Mouse (Mus musculus) MEL (cell line): ENCODE measurements around the gene Cnn2. TPM values are rescaled to one million over a fixed set of nuclear protein-coding genes. Genes with fewer than 3 reads are reported as not detected.

ENCODE experiments used
- DNase-seq: peaks from one replicate; pipeline ENCODE4 v3.0.0; 2011; ENCODE audit warnings: low read depth, low spot score
- H3K27ac ChIP-seq: 2 replicates; pipeline ENCODE4 v1.5.1; 2012; ENCODE audit warnings: low read depth, mild to moderate bottlenecking, control low read depth, low read length, moderate library complexity; ENCODE audit not compliant: control insufficient read depth
- H3K27me3 ChIP-seq, 2 experiments: fragments of 150-350 bp in 1 of 2; sonication (generic) in 1 of 2; 2 replicates each; pipeline ENCODE4 v1.6.1; 2012; ENCODE audit warnings: low read length in 2 of 2, mild to moderate bottlenecking in 2 of 2, improper control_type of control experiment in 1 of 2, moderate library complexity in 1 of 2; ENCODE audit not compliant: insufficient read depth in 2 of 2, control insufficient read depth in 1 of 2
- H3K36me3 ChIP-seq, 2 experiments: 2 replicates each; pipeline ENCODE4 v1.6.1; 2012 to 2014; ENCODE audit warnings: low read length in 2 of 2, improper control_type of control experiment in 1 of 2, inconsistent platforms in 1 of 2, mild to moderate bottlenecking in 1 of 2; ENCODE audit not compliant: insufficient read depth in 2 of 2, control insufficient read depth in 1 of 2
- H3K4me1 ChIP-seq, 2 experiments: fragments of 150-350 bp in 1 of 2; sonication (generic) in 1 of 2; 2 replicates each; pipeline ENCODE4 v1.6.1; 2012; ENCODE audit warnings: low read length in 2 of 2, improper control_type of control experiment in 1 of 2, mild to moderate bottlenecking in 1 of 2; ENCODE audit not compliant: insufficient read depth in 2 of 2, control insufficient read depth in 1 of 2
- H3K4me3 ChIP-seq, 2 experiments: fragments of 150-350 bp in 1 of 2; sonication (generic) in 1 of 2; 2 replicates each; pipeline ENCODE4 v1.5.1; 2012; ENCODE audit warnings: low read depth in 2 of 2, low read length in 2 of 2, mild to moderate bottlenecking in 2 of 2, moderate library complexity in 2 of 2, control low read depth in 1 of 2, improper control_type of control experiment in 1 of 2; ENCODE audit not compliant: control insufficient read depth in 1 of 2, insufficient read depth in 1 of 2
- H3K79me2 ChIP-seq: 2 replicates; pipeline ENCODE4 v1.6.1; 2012; ENCODE audit warnings: mild to moderate bottlenecking, low read length, moderate library complexity; ENCODE audit not compliant: control insufficient read depth, poor library complexity, insufficient read depth
- H3K9ac ChIP-seq: 2 replicates; pipeline ENCODE4 v1.6.1; 2012; ENCODE audit warnings: low read depth, mild to moderate bottlenecking, control low read depth, low read length, moderate library complexity; ENCODE audit not compliant: control insufficient read depth, poor library complexity, severe bottlenecking
- H3K9me3 ChIP-seq: fragments of 150-350 bp; sonication (generic); replicated peaks from 2 replicates; pipeline ENCODE4 v1.6.1; 2012; ENCODE audit warnings: mild to moderate bottlenecking, low read length, improper control_type of control experiment, moderate library complexity; ENCODE audit not compliant: insufficient read depth
- CHD2 ChIP-seq: IDR thresholded peaks from 2 replicates; pipeline ENCODE4 v1.6.1; 2011; ENCODE audit warnings: low read length, improper control_type of control experiment
- CTCF ChIP-seq, 3 experiments: IDR thresholded peaks in 2 of 3; conservative IDR thresholded peaks in 1 of 3; 2 replicates each; pipeline ENCODE4 v1.5.1; 2011 to 2012; ENCODE audit warnings: low read length in 3 of 3, low read depth in 2 of 3, mild to moderate bottlenecking in 2 of 3, improper control_type of control experiment in 1 of 3, inconsistent platforms in 1 of 3, mixed read lengths in 1 of 3, moderate library complexity in 1 of 3; ENCODE audit not compliant: control insufficient read depth in 1 of 3, insufficient read depth in 1 of 3, poor library complexity in 1 of 3, severe bottlenecking in 1 of 3
- GABPA ChIP-seq: IDR thresholded peaks from 2 replicates; pipeline ENCODE4 v1.6.1; 2012; ENCODE audit warnings: low read depth, mild to moderate bottlenecking, inconsistent platforms, low read length, improper control_type of control experiment, moderate library complexity
- HCFC1 ChIP-seq: IDR thresholded peaks from 2 replicates; pipeline ENCODE4 v1.6.1; 2012; ENCODE audit warnings: low read depth, mild to moderate bottlenecking, inconsistent platforms, low read length, improper control_type of control experiment, moderate library complexity
- JUND ChIP-seq: IDR thresholded peaks from 2 replicates; pipeline ENCODE4 v1.6.1; 2011; ENCODE audit warnings: low read depth, mild to moderate bottlenecking, improper control_type of control experiment, low read length
- KAT2A ChIP-seq: conservative IDR thresholded peaks from 2 replicates; pipeline ENCODE4 v1.6.1; 2012; ENCODE audit warnings: low read depth, low read length, improper control_type of control experiment, inconsistent platforms
- MAX ChIP-seq: IDR thresholded peaks from 2 replicates; pipeline ENCODE4 v1.6.1; 2011; ENCODE audit warnings: low read length, improper control_type of control experiment
- MAZ ChIP-seq: IDR thresholded peaks from 2 replicates; pipeline ENCODE4 v1.6.1; 2012; ENCODE audit warnings: low read depth, mild to moderate bottlenecking, inconsistent platforms, low read length, improper control_type of control experiment
- MXI1 ChIP-seq: IDR thresholded peaks from 2 replicates; pipeline ENCODE4 v1.6.1; 2011; ENCODE audit warnings: mild to moderate bottlenecking, low read depth, low read length, improper control_type of control experiment
- MYB ChIP-seq: IDR thresholded peaks from 2 replicates; pipeline ENCODE4 v1.6.1; 2011; ENCODE audit warnings: mild to moderate bottlenecking, low read depth, low read length, improper control_type of control experiment
- NRF1 ChIP-seq: IDR thresholded peaks from 2 replicates; pipeline ENCODE4 v1.6.1; 2014; ENCODE audit warnings: low read depth, mild to moderate bottlenecking, inconsistent platforms, low read length, improper control_type of control experiment, moderate library complexity; ENCODE audit not compliant: poor library complexity, insufficient read depth, severe bottlenecking
- POLR2A ChIP-seq, 2 experiments: IDR thresholded peaks; 2 replicates each; pipeline ENCODE4 v1.6.1; 2011 to 2012; ENCODE audit warnings: low read length in 2 of 2, mild to moderate bottlenecking in 2 of 2, control low read depth in 1 of 2, improper control_type of control experiment in 1 of 2, low read depth in 1 of 2, moderate library complexity in 1 of 2; ENCODE audit not compliant: control insufficient read depth in 1 of 2, insufficient read depth in 1 of 2, poor library complexity in 1 of 2
- POLR2AphosphoS2 ChIP-seq: IDR thresholded peaks from 2 replicates; pipeline ENCODE4 v1.6.1; 2011; ENCODE audit warnings: low read length, improper control_type of control experiment
- POLR2AphosphoS5 ChIP-seq: IDR thresholded peaks from 2 replicates; pipeline ENCODE4 v1.6.1; 2012; ENCODE audit warnings: low read depth, borderline replicate concordance, mild to moderate bottlenecking, inconsistent platforms, low read length, moderate library complexity, mixed read lengths
- RAD21 ChIP-seq: IDR thresholded peaks from 2 replicates; pipeline ENCODE4 v1.6.1; 2011; ENCODE audit warnings: mild to moderate bottlenecking, low read depth, low read length, improper control_type of control experiment
- SMC3 ChIP-seq: IDR thresholded peaks from 2 replicates; pipeline ENCODE4 v1.6.1; 2011; ENCODE audit warnings: low read depth, low read length, improper control_type of control experiment
- UBTF ChIP-seq: IDR thresholded peaks from 2 replicates; pipeline ENCODE4 v1.6.1; 2012; ENCODE audit warnings: low read depth, mild to moderate bottlenecking, inconsistent platforms, low read length, improper control_type of control experiment, moderate library complexity, borderline replicate concordance; ENCODE audit not compliant: insufficient read depth
- USF2 ChIP-seq, 2 experiments: IDR thresholded peaks; 2 replicates each; pipeline ENCODE4 v1.6.1; 2011 to 2012; ENCODE audit warnings: improper control_type of control experiment in 2 of 2, low read length in 2 of 2, borderline replicate concordance in 1 of 2, inconsistent platforms in 1 of 2, low read depth in 1 of 2, mild to moderate bottlenecking in 1 of 2; ENCODE audit not compliant: insufficient read depth in 1 of 2
- ZKSCAN1 ChIP-seq: IDR thresholded peaks from 2 replicates; pipeline ENCODE4 v1.6.1; 2012; ENCODE audit warnings: low read depth, mild to moderate bottlenecking, inconsistent platforms, low read length, improper control_type of control experiment, moderate library complexity
- polyA plus RNA-seq, 2 experiments: library from polyadenylated mRNA; stranded (reverse) in 1 of 2; unstranded in 1 of 2; fragments of >175 nt in 1 of 2; fragments of >200 nt in 1 of 2; gene quantifications; 2 replicates each; pipeline versions ENCODE4 v1.2.1 to v1.2.4; 2012; ENCODE audit warnings: low replicate concordance in 2 of 2, low read depth in 1 of 2; ENCODE audit not compliant: insufficient read length in 2 of 2, insufficient read depth in 1 of 2, missing spikeins in 1 of 2
- total RNA-seq: library from RNA; depleted of rRNA; stranded (reverse); fragments of 300-350 nt; gene quantifications from 2 replicates; pipeline ENCODE4 v1.2.3, GENCODE M21; 2012

Gene Cnn2
- total and polyA plus RNA-seq, 3 experiments: 8.7 to 25.3 TPM; not detected in 1

- Histone ChIP-seq H3K79me2 (peaks cover 2% of the 10 kb centered on the region), H3K36me3 (peaks cover 0 to 12% of the 10 kb centered on the region in 2 experiments; a peak in 2 of 4 replicates), H3K4me3 (no peak overlapping the region), H3K4me1 (peaks cover 0 to 5% of the 10 kb centered on the region in 2 experiments; a peak in 2 of 4 replicates), H3K27ac (no peak overlapping the region), H3K27me3 (no peaks in the 10 kb centered on the region)
- TF ChIP-seq NRF1 (no peak), JUND (no peak), RAD21 (no peak), SMC3 (no peak), USF2 (IDR thresholded peaks at IDR 0.05; ENCODE audit: borderline replicate concordance in 1 of 2, insufficient read depth in 1 of 2, low read depth in 1 of 2, low read length in 2 of 2) (no peak), CTCF (IDR thresholded peaks at IDR 0.05 in 2 of 3, conservative IDR thresholded peaks at IDR 0.05 in 1 of 3; ENCODE audit: control insufficient read depth in 1 of 3, insufficient read depth in 1 of 3, low read depth in 2 of 3, low read length in 3 of 3, poor library complexity in 1 of 3, severe bottlenecking in 1 of 3) (no peak), MYB (no peak), MAZ (no peak), GABPA (no peak), POLR2A (IDR thresholded peaks at IDR 0.05; ENCODE audit: control insufficient read depth in 1 of 2, insufficient read depth in 1 of 2, low read depth in 1 of 2, low read length in 2 of 2, poor library complexity in 1 of 2) (no peak)
- TF ChIP-seq, all 39 proteins: peak for 0
- no peak for DNase-seq
- no peak overlapping the region for H3K9ac ChIP-seq
- no peaks in the 10 kb centered on the region for H3K9me3 ChIP-seq
Measured at GRCm38 (mm10) chr10:80011740-80012139, 23.4 kb downstream of the Cnn2 start.

- TF ChIP-seq KAT2A: no peak
- TF ChIP-seq GABPA: no peak
- no peak for TF ChIP-seq POLR2A (IDR thresholded peaks at IDR 0.05; ENCODE audit: control insufficient read depth in 1 of 2, insufficient read depth in 1 of 2, low read depth in 1 of 2, low read length in 2 of 2, poor library complexity in 1 of 2)
- TF ChIP-seq HCFC1: no peak
- TF ChIP-seq CTCF (IDR thresholded peaks at IDR 0.05 in 2 of 3, conservative IDR thresholded peaks at IDR 0.05 in 1 of 3; ENCODE audit: control insufficient read depth in 1 of 3, insufficient read depth in 1 of 3, low read depth in 2 of 3, low read length in 3 of 3, poor library complexity in 1 of 3, severe bottlenecking in 1 of 3): no peak
- no peak for TF ChIP-seq UBTF
- no peak for TF ChIP-seq NRF1
- TF ChIP-seq POLR2AphosphoS2: no peak
- no peak for TF ChIP-seq MXI1
- no peak for TF ChIP-seq CHD2
- TF ChIP-seq MAX: no peak
- no peak for TF ChIP-seq ZKSCAN1
- no peak for TF ChIP-seq POLR2AphosphoS5
- peaks cover 12% of the 10 kb centered on the region for H3K79me2 ChIP-seq
- H3K9me3 ChIP-seq: no peaks in the 10 kb centered on the region
- H3K9ac ChIP-seq: no peak overlapping the region
- H3K27me3 ChIP-seq: no peaks in the 10 kb centered on the region
- no peak overlapping the region for H3K4me3 ChIP-seq
- H3K36me3 ChIP-seq: peaks cover 8 to 12% of the 10 kb centered on the region in 2 experiments
- no peak overlapping the region for H3K27ac ChIP-seq
- DNase-seq: no peak
- H3K4me1 ChIP-seq: peaks cover 8 to 13% of the 10 kb centered on the region in 2 experiments
Measured at GRCm38 (mm10) chr10:80013609-80014008, 25.2 kb downstream of the Cnn2 start.
